Mouse (Mus musculus) erythroblast, embryonic 14.5 days (primary cell): ENCODE results near the gene Daam1.

Experiments used
- GATA1 ChIP-seq: IDR thresholded peaks from 2 replicates; pipeline ENCODE4 v1.6.1; 2012; ENCODE audit warnings: low read length, inconsistent platforms, mixed read lengths
- TAL1 ChIP-seq: IDR thresholded peaks from 3 replicates; pipeline ENCODE4 v1.6.1; 2012; ENCODE audit warnings: low read length, inconsistent platforms, mixed read lengths

DNA sequence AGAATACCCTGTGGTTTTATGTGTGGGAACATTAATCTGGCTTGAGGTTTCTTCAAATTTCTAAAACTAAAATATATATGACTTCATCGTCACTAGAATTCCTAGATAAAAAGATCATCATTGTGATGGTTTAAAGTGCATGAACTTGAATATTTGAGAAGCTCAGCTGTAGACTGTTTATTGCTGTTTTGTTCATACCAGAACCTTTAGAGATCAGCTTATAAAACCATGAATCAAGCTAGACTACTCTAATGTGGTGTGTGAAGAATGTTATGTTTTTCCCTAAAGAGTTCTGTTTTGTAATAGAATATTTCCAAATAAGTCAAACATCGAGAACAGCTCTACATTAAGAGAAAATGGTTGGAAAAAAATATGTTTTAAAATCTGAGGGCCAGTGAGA lies 156.3 kb downstream of the Daam1 start:
- no peak for TF ChIP-seq GATA1
- TF ChIP-seq TAL1, result no peak
